Mouse (Mus musculus) gastrocnemius, adult 8-10 months (tissue): ENCODE data around the gene Lemd2. TPM values are rescaled to one million over a fixed set of nuclear protein-coding genes. Genes with fewer than 3 reads are reported as not detected.
A peak's percentile ranks its signal among the peaks of the same experiment; 100 is the strongest.

Source experiments
- DNase-seq, 2 experiments: peaks; one replicate each; pipeline ENCODE4 v3.0.0; 2022; ENCODE audit warnings: low spot score in 2 of 2
- total RNA-seq, 4 experiments: library from RNA; stranded (reverse); gene quantifications; 2 replicates each; pipeline ENCODE4 v1.2.4; 2022

The Lemd2 gene
- total RNA-seq, 4 experiments from 2014 or later = 21.1 to 24.8 (median 23.4) TPM

DNA sequence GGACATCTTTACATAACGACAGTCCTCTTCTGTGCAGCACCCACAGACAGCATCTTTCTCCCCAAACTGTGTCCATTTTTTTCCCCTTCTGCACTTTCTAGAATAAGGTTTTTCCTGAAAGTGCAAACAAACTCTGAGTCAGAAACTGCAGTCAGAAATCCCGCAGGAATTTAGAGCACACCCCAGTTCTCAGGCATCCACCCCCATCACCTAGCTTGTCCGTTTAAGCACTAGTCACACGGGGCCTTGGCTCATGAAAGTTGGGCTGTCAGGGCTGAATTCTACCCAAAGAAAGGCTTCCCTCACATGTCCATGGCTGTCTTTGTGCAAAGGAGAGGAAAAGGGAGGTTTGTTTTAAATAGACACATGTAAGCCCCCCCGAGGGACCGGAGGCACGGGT is 23.0 kb upstream of the Lemd2 start:
- no peak for DNase-seq

DNA sequence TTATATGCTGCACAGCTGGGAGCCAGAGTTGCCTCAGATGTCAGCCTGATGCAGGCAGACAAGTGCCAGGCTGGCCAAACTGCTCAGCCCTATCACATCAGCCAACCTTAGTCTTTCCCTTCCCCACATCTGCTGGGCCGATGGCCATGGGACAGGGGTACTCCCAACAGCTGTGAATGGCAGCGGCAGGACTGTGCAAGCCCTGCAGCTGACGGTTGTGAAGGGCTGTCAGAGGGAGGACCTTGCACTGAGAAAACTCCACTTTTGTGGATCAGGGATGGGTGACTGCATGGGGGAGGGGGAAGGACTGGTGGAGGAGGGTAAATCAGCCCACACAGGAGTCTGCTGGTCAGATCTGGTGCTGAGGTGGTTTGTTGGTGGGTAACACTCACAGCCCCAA is 22.4 kb upstream of the Lemd2 start:
- DNase-seq = no peak

DNA sequence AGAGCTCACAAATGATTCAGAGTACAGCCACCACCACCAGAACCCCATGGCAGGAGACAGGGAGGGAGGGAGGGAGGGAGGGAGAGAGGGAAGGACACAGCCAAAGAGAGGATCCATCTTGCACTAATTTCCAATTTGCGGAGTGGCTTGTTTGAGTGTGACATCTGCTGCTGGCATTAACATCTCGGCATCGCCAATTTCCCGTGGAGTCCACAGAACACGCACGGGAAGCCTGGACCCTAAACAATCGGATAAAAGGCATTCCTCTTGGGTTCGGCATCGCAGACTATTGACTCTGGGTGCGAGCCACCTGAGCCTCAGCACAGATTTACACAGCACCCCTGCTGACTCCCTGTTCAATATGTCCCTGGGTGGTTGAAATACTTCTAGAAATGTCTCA is 21.5 kb upstream of the Lemd2 start:
- no peak for DNase-seq

- no peak for DNase-seq
These were observed 19.6 kb upstream of the Lemd2 start for GRCm38 (mm10) chr17:27223821-27224220.

GRCm38 (mm10) chr17:27221562-27221961 is 17.3 kb upstream of the Lemd2 start:
- no peak for DNase-seq

DNA sequence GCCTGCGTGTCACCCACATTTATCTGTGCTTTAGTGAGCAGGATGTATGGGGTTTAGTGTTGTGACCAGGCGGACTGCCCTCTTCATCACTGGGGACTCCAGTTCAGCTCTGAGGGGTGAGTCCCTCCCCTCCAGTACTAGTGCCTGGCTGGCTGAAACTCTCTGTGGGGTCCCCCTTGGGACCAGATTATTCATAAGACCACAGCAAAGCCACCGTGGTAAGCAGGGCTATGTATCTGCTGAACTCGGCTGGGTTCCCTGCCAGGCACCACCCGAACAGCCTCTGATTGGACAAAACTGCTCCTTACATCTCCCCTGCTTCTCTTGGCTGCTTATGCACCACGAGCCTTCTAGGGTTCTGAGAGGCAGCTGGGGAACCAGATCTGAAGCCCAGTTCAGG is 14.6 kb upstream of the Lemd2 start:
- DNase-seq = no peak

GRCm38 (mm10) chr17:27218364-27218763 is 14.1 kb upstream of the Lemd2 start:
- no peak for DNase-seq

DNA sequence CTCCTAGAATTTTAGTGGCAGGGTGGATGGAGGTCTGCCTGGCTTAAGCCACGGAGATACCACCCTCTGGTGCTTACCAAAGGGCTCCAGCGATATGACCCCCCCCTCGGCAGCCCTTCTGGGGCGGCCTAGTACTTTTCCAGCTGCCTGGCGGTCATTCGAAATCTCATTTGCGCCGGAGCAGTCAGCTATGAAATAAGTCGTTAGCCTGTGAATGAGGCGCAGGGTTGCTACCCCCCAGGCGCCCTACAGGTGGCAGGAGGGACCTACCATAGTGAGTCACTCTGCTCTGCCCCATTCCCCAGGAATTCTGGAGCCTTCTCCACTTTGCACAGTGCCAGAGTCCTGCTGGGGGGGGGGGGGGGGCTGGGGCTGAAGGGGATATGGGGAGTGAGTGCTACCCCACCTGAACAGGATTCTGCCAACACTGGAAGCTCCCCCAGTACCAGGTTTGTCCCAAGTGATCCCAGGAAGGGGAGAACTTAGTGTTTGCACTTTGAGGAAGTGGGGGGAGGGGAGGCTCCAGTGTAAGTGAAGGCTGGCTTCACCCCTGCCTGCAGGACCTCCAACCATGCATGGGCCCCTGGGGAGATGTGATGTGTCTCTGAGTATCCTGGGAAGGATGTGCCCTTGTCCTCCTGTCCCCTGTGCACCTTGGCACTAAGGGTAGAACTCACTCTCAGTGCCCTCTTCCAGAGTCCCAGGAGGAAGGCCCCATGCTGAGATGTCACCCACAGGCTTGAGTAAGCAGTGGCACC is 8.7 kb upstream of the Lemd2 start:
- DNase-seq = peak in 1 of 2 experiments; percentile 44

DNA sequence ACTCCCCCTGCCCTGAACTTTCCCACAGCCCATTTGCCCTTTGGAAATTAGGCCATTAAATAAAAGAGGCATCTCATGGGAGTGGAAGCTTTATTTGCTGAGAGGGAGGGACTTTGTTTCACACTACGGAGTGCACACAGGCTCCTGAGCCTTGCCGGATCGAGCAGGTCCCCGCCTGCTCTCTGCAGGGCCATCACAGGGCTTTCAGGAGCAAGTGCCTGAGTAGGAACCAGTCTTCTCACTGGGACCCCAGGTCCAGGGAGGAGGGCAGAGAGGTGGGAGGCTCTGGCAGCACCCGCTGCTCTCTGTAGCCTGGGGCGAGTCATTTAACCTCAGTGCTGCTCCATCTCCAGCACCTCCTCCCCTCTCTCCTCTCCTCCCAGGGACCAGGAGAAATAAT is 7.7 kb upstream of the Lemd2 start:
- DNase-seq = no peak

- no peak for DNase-seq
These were observed 2.9 kb upstream of the Lemd2 start for GRCm38 (mm10) chr17:27207113-27207707.

- no peak for DNase-seq
These were observed 753 bp downstream of the Lemd2 start for GRCm38 (mm10) chr17:27203358-27204074.

DNA sequence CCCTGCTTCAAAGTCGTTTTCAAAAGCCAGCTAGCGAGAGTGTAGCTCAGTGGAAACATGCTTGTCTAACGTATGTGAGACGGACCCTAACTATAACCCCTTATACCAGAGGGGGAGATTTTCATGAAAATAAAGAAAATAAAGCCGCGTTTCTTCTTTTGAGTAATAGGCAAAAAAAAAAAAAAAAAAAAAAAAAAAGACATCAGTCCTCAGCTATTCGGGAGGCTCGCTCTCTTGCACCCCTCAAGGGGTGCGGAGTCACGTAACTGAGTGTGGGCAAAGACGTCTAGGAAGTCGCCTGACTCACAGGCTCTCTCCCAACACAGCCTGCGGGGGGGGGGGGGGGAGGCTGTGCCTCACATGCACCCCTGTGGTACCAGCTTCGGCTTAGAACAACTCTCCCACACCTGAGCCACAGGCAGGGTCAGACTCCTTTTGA is 1.3 kb downstream of the Lemd2 start:
- no peak for DNase-seq

DNA sequence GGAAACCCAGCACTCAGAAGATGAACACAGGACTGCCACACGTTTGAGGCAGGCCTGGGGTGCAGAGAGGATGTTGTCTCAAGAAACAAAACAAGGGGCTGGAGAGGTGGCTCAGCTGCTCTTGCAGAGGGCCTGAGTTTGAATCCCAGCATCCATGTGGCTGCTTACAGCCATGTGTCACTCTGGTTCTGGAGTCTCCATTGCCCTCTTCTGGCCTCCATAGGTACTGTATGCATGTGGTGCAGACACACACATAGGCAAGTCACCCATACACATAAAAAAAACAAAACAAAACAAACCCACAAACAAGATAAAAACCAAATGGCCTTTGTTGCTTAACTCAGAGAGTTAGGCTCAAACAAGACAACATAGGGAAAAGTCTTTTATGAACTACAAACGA is 2.3 kb downstream of the Lemd2 start:
- DNase-seq = no peak

- DNase-seq = peak in 1 of 2 experiments; percentile 63
These were observed 3.5 kb downstream of the Lemd2 start for GRCm38 (mm10) chr17:27200801-27201200.

GRCm38 (mm10) chr17:27199864-27200263 is 4.4 kb downstream of the Lemd2 start:
- DNase-seq = no peak

- DNase-seq = no peak
These were observed 5.1 kb downstream of the Lemd2 start for GRCm38 (mm10) chr17:27199205-27199604.

DNA sequence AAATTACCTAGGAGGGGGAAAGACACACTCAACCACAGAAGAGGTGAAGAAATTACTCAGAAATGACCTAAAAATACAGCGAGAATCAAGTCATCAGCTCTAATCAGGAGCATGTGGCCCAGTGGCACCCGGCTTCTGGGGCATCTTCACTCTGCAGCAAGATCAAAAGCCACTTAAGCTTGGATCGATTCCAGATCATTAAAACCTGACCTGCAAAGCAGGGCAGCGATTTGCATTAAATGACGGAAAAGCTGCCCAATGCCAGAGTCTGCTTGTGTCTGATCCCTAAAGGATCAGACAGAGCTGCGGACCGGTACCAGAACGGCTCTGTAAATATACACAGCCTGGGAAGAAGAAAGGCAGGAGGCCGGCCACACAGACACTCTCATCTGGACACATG is 8.1 kb downstream of the Lemd2 start:
- DNase-seq = no peak

DNA sequence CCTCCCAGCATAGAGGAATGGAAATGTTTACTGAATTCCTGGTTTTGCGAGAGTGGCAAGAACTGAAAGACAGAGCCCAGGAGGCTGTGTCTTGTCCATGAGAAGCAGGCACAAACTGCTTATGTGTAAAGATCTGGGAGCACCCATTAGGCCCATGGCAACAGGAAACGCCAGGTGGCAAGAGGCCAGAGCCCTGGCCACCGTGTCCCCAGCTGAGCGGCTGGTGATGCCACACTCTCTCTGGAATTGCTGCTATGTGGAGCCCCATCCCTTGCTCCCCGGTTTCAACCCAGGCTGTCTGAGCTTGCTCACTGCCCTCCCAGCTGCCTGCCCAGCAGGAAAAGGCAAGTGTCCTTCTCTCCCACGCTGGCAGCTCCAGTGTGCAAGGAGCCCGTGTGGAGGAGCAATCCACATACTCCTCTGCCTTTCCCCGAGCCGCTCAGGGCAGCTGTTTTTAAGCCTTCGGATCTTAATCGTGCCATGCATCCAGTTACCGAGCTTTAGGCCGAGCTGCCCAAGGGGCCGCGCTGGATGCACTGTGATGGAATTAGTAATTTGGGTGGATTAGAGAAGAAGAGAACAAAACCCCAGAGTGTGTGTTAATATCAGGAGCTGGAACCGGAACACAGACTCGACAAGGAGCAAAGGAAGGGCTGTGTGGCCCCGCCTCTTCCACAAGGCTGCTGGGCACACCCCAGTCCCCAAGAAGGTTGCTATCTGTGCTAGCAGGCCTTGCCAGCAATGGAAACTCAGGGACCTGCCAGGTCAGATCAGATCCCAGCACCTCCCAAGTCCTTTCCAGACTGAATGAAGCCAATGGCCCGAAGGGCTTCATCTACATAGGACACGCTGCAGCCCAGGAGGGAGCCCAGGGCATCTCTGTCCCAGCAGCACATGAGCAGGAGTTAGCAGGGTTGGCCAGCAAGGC is 9.7 kb downstream of the Lemd2 start:
- DNase-seq = no peak

DNA sequence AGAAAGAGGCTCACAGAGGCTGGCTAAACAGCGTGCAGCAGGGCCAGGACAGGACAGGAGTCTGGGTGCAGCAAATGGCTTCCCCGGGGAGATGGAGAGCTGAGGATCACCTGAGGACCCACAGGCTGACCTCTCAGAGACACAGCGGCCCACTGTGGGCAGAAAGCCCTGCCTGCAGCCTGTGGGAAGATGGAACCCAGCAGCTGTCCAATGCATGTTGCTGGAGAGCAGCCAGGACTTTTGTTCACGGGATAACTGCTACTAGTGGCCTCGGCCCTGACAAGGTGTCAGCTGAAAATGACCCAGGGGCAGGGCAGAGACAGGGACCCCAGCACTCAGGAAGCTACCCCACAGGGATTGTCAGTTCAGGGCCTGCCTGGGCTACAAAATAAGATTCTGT is 12.5 kb downstream of the Lemd2 start:
- no peak for DNase-seq

GRCm38 (mm10) chr17:27191189-27191588 is 13.1 kb downstream of the Lemd2 start:
- DNase-seq = no peak

DNA sequence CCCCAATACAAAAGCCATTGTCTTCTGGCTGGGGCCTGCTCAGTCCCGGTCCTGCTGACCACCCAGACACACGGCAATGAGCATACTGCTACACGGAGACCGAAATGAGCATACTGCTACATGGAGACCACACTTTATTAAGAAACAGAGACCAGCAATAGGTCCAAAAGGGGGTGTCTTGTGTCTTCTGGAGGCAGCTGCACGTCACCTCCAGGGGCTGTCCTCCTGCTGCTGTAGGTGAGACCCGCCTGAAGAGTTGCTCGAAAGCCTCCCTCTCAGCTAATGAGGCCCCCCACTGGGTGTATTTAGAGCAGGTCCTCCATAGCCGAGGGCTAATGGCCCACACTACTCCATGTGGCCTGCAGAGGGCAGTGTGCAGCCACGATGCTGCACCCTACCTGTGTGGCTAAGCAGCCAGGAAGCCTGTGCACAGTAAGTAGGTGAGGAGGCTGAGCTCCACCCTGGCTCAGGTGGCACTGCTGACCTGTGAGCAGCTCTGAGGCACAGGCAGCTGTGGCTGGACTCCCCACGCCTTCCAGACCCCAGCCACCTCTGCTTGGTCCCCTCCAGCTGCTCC is 14.5 kb downstream of the Lemd2 start:
- DNase-seq = no peak
